ENCODE assay signal across 32 mouse cellular contexts in genomic region chr7:142086159-142086905, GRCm38 (mm10). TPM values are rescaled to one million over a fixed set of nuclear protein-coding genes. Genes with fewer than 3 reads are reported as not detected.
A peak's percentile ranks its signal among the peaks of the same experiment; 100 is the strongest.
DNase-seq lines count a peak whose midpoint lies in the region; ATAC-seq and TF ChIP-seq lines count a peak whose summit lies in the region.
"Had no signal": no experiment of that assay in that cellular context is flagged by ENCODE, and none has a peak within 500 bp of the region (broad histone marks: within the 10 kb centered on the region; RNA-seq: fewer than 3 reads in every experiment).

No protein-coding gene starts in this region.

- intact Hi-C loops in heart, postnatal 14 days (cut with DNase I), result no loop called here

- no peak for TF ChIP-seq CTCF in liver, postnatal 0 days (IDR thresholded peaks at IDR 0.05; ENCODE audit: low read depth)
- no peak for TF ChIP-seq CTCF in kidney, adult 2 months (conservative IDR thresholded peaks at IDR 0.05; ENCODE audit: insufficient read depth, insufficient read length, low read depth, low read length)

- WGBS in heart, embryonic 10.5 days, result 62% methylated on average over 4 of the region's 4 CpGs
- WGBS in liver, embryonic 11.5 days, result 52% methylated on average over 4 of the region's 4 CpGs
- 58% methylated on average over 4 of the region's 4 CpGs for WGBS in liver, postnatal 0 days (ENCODE audit: insufficient replicate concordance)
- WGBS in kidney, adult 2 months, result 90% methylated on average over 4 of the region's 4 CpGs

- no peak overlapping the region for H3K4me3 ChIP-seq in heart, embryonic 10.5 days
- H3K4me3 ChIP-seq in liver, embryonic 11.5 days (ENCODE audit: low read depth, low read length), result no peak overlapping the region
- no peak overlapping the region for H3K4me3 ChIP-seq in liver, postnatal 0 days (ENCODE audit: low read depth, low read length)
- H3K4me3 ChIP-seq in kidney, adult 2 months (ENCODE audit: insufficient read depth, low read depth, low read length), result no peak overlapping the region
- H3K4me3 ChIP-seq: embryonic facial prominence, embryonic 10.5 days; heart, adult 2 months; hindbrain, embryonic 15.5 days; intestine, embryonic 15.5 days; limb, embryonic 12.5 days; midbrain, embryonic 12.5 days; neural tube, embryonic 15.5 days had no signal

- peak overlapping the region; percentile 51 for H3K9ac ChIP-seq in liver, embryonic 11.5 days (ENCODE audit: low read depth, low read length)
- H3K9ac ChIP-seq in liver, postnatal 0 days (replicated peaks), result peak overlapping the region; percentile 7
- H3K9ac ChIP-seq: hindbrain, embryonic 15.5 days; intestine, embryonic 15.5 days; limb, embryonic 12.5 days; lung, embryonic 14.5 days; midbrain, embryonic 12.5 days; neural tube, embryonic 15.5 days had no signal

- peaks cover 36% of the 10 kb centered on the region for H3K36me3 ChIP-seq in heart, embryonic 10.5 days
- no peaks in the 10 kb centered on the region for H3K36me3 ChIP-seq in liver, embryonic 11.5 days (ENCODE audit: control insufficient read depth, insufficient read depth, low read length)
- H3K36me3 ChIP-seq in liver, postnatal 0 days (replicated peaks; ENCODE audit: insufficient read depth, low read length), result peaks cover 24% of the 10 kb centered on the region; the same call in 1 of the 2 replicates
- no peaks in the 10 kb centered on the region for H3K36me3 ChIP-seq in kidney, adult 2 months (ENCODE audit: control insufficient read depth, insufficient read depth, low read length)
- H3K36me3 ChIP-seq: limb, embryonic 12.5 days had no signal

- no peaks in the 10 kb centered on the region for H3K9me3 ChIP-seq in heart, embryonic 10.5 days
- no peaks in the 10 kb centered on the region for H3K9me3 ChIP-seq in liver, embryonic 11.5 days (ENCODE audit: control insufficient read depth, low read length)
- no peaks in the 10 kb centered on the region for H3K9me3 ChIP-seq in liver, postnatal 0 days (ENCODE audit: low read length)
- H3K9me3 ChIP-seq: embryonic facial prominence, embryonic 10.5 days; hindbrain, embryonic 15.5 days; intestine, embryonic 15.5 days; limb, embryonic 12.5 days; midbrain, embryonic 12.5 days; neural tube, embryonic 15.5 days had no signal

- H3K4me2 ChIP-seq in liver, embryonic 11.5 days, result peak overlapping the region; percentile 51
- peak overlapping the region; percentile 54 for H3K4me2 ChIP-seq in liver, postnatal 0 days (ENCODE audit: low read depth, low read length)
- H3K4me2 ChIP-seq: hindbrain, embryonic 15.5 days; intestine, embryonic 15.5 days; limb, embryonic 12.5 days; lung, embryonic 14.5 days; midbrain, embryonic 12.5 days; neural tube, embryonic 15.5 days had no signal

- peaks cover 55% of the 10 kb centered on the region for H3K4me1 ChIP-seq in heart, embryonic 10.5 days
- H3K4me1 ChIP-seq in liver, embryonic 11.5 days (replicated peaks; ENCODE audit: control insufficient read depth, insufficient read depth, low read length), result peaks cover 44% of the 10 kb centered on the region
- peaks cover 54% of the 10 kb centered on the region for H3K4me1 ChIP-seq in liver, postnatal 0 days (ENCODE audit: insufficient read depth)
- H3K4me1 ChIP-seq in kidney, adult 2 months (ENCODE audit: control insufficient read depth, insufficient read depth, low read length), result no peaks in the 10 kb centered on the region

- peak; percentile 1 for ATAC-seq in erythroblast, adult 5-6 weeks (replicated peaks; ENCODE audit: low FRiP score, poor library complexity, severe bottlenecking)
- ATAC-seq in liver, embryonic 11.5 days (replicated peaks; ENCODE audit: low FRiP score), result no peak
- 0 out of 2 replicates have a peak, but pooled peaks have one; percentile 0 for ATAC-seq in liver, postnatal 0 days
- ATAC-seq: forebrain, embryonic 14.5 days; Patski had no signal

- no peak for TF ChIP-seq POLR2A in kidney, adult 2 months (IDR thresholded peaks at IDR 0.05; ENCODE audit: low read depth, low read length)

- DNase-seq in heart, embryonic 10.5 days (ENCODE audit: low spot score), result no peak
- no peak for DNase-seq in heart, postnatal 14 days
- DNase-seq in liver, embryonic 11.5 days (ENCODE audit: low spot score), result no peak
- DNase-seq in liver, postnatal 0 days, result peak; percentile 14
- no peak for DNase-seq in kidney, adult 2 months
- no peak for DNase-seq in adrenal gland, postnatal 25 days
- DNase-seq: adrenal gland, adult 8-10 months; cerebellum, adult 8-10 months; gastrocnemius, postnatal 10 days; heart, adult 2 months; kidney, adult 9 months; kidney, postnatal 36 days; lung, embryonic 14.5 days; right cerebral cortex, adult 18-20 months; spleen, adult 18-20 months had no signal

- peak overlapping the region; percentile 53; the same call in 1 of the 2 replicates for H3K27ac ChIP-seq in heart, embryonic 10.5 days
- H3K27ac ChIP-seq in liver, embryonic 11.5 days (ENCODE audit: low read depth, low read length), result peak overlapping the region; percentile 92
- peak overlapping the region; percentile 94 for H3K27ac ChIP-seq in liver, postnatal 0 days (ENCODE audit: low read depth)
- H3K27ac ChIP-seq in kidney, adult 2 months (ENCODE audit: insufficient read depth, low read depth, low read length), result no peak overlapping the region
- H3K27ac ChIP-seq: embryonic facial prominence, embryonic 10.5 days; hindbrain, embryonic 15.5 days; intestine, embryonic 15.5 days; limb, embryonic 12.5 days; midbrain, embryonic 12.5 days; neural tube, embryonic 15.5 days had no signal

- H3K27me3 ChIP-seq in heart, embryonic 10.5 days (ENCODE audit: insufficient read depth, poor library complexity, severe bottlenecking), result peaks cover 96% of the 10 kb centered on the region
- peaks cover 69% of the 10 kb centered on the region for H3K27me3 ChIP-seq in liver, embryonic 11.5 days (replicated peaks; ENCODE audit: control insufficient read depth, insufficient read depth, low read length)
- peaks cover 55% of the 10 kb centered on the region for H3K27me3 ChIP-seq in liver, postnatal 0 days (ENCODE audit: insufficient read depth, low read length)
- H3K27me3 ChIP-seq in kidney, adult 2 months (replicated peaks; ENCODE audit: control insufficient read depth, insufficient read depth, low read length), result no peaks in the 10 kb centered on the region
- H3K27me3 ChIP-seq: hindbrain, embryonic 15.5 days; Patski had no signal

- TF ChIP-seq EP300 in liver, postnatal 0 days (IDR thresholded peaks at IDR 0.05; ENCODE audit: low read depth), result no peak

RNA-seq across cellular contexts. Expression of gene Dusp8, which starts 9.3 kb away (rescaled TPM):
- polyA plus RNA-seq in heart, embryonic 10.5 days (2016; fragmentation: Nextera tagmentation; extraction: Ambion mirVana), result 5.3 and 9.0 TPM in 2 replicates
- 10 to 100 TPM; 29.2 to 35.4 TPM for total RNA-seq in heart, postnatal 14 days (2021)
- 13.3 and 22.2 TPM in 2 replicates for total RNA-seq in erythroblast, adult 5-6 weeks (2015; ENCODE audit: low replicate concordance)
- 14.7 and 15.9 TPM in 2 replicates for total RNA-seq in erythroblast, adult 5-6 weeks (2017; ENCODE audit: low replicate concordance)
- polyA plus RNA-seq in liver, embryonic 11.5 days (2014; fragmentation: Nextera tagmentation; extraction: Ambion mirVana), result 2.5 and 2.6 TPM in 2 replicates
- polyA plus RNA-seq in liver, postnatal 0 days (2015; fragmentation: Nextera tagmentation; extraction: Ambion mirVana), result 1.8 TPM in 2 replicates
- polyA plus RNA-seq in kidney, adult 2 months (2012; rRNA removed), result 3.6 and 3.7 TPM in 2 replicates
- total RNA-seq in adrenal gland, postnatal 25 days (2021), result 3.9 and 4.7 TPM in 2 replicates
- total RNA-seq: megakaryocyte, adult 5-6 weeks had no signal

RNA-seq across cellular contexts. Expression of gene Mob2, which starts 25.5 kb away (rescaled TPM):
- 52.4 and 54.9 TPM in 2 replicates for polyA plus RNA-seq in heart, embryonic 10.5 days (2016; fragmentation: Nextera tagmentation; extraction: Ambion mirVana)
- total RNA-seq in heart, postnatal 14 days (2021), result 10 to 100 TPM; 39.9 to 43.0 TPM
- 67.1 and 69.6 TPM in 2 replicates for total RNA-seq in erythroblast, adult 5-6 weeks (2015; ENCODE audit: low replicate concordance)
- 75.1 and 76.9 TPM in 2 replicates for total RNA-seq in erythroblast, adult 5-6 weeks (2017; ENCODE audit: low replicate concordance)
- polyA plus RNA-seq in liver, embryonic 11.5 days (2014; fragmentation: Nextera tagmentation; extraction: Ambion mirVana), result 63.1 and 67.1 TPM in 2 replicates
- 38.5 and 40.8 TPM in 2 replicates for polyA plus RNA-seq in liver, postnatal 0 days (2015; fragmentation: Nextera tagmentation; extraction: Ambion mirVana)
- polyA plus RNA-seq in kidney, adult 2 months (2012; rRNA removed), result 44.0 and 45.3 TPM in 2 replicates
- total RNA-seq in adrenal gland, postnatal 25 days (2021), result 50.3 and 56.9 TPM in 2 replicates

RNA-seq across cellular contexts. Expression of gene Gm45618, which starts 34.2 kb away (rescaled TPM):
- not detected in 2 replicates for polyA plus RNA-seq in heart, embryonic 10.5 days (2016; fragmentation: Nextera tagmentation; extraction: Ambion mirVana)
- not detected for total RNA-seq in heart, postnatal 14 days (2021)
- total RNA-seq in erythroblast, adult 5-6 weeks (2015; ENCODE audit: low replicate concordance), result not detected in 2 replicates
- not detected in 2 replicates for total RNA-seq in erythroblast, adult 5-6 weeks (2017; ENCODE audit: low replicate concordance)
- not detected in 2 replicates for polyA plus RNA-seq in liver, embryonic 11.5 days (2014; fragmentation: Nextera tagmentation; extraction: Ambion mirVana)
- polyA plus RNA-seq in liver, postnatal 0 days (2015; fragmentation: Nextera tagmentation; extraction: Ambion mirVana), result not detected in 2 replicates
- polyA plus RNA-seq in kidney, adult 2 months (2012; rRNA removed), result not detected in 2 replicates
- total RNA-seq in adrenal gland, postnatal 25 days (2021), result not detected in 2 replicates
- total RNA-seq: adrenal gland, adult 8-10 months; common myeloid progenitor, adult 5-6 weeks; ES-E14; gastrocnemius, postnatal 10 days; heart, adult 2 months; hematopoietic stem cell, adult 5-6 weeks; left cerebral cortex, postnatal 14 days; megakaryocyte, adult 5-6 weeks had no signal
- polyA plus RNA-seq: embryonic facial prominence, embryonic 10.5 days; forebrain, embryonic 14.5 days; heart, adult 2 months; heart, embryonic 16.5 days; hindbrain, embryonic 15.5 days; intestine, embryonic 15.5 days; limb, embryonic 12.5 days; lung, embryonic 14.5 days; midbrain, embryonic 12.5 days; Patski; testis, adult 2 months; urinary bladder, adult 2 months had no signal

RNA-seq across cellular contexts. Expression of gene Gm39115, which starts 49.5 kb away (rescaled TPM):
- not detected in 2 replicates for polyA plus RNA-seq in heart, embryonic 10.5 days (2016; fragmentation: Nextera tagmentation; extraction: Ambion mirVana)
- not detected for total RNA-seq in heart, postnatal 14 days (2021)
- not detected in 2 replicates for total RNA-seq in erythroblast, adult 5-6 weeks (2015; ENCODE audit: low replicate concordance)
- total RNA-seq in erythroblast, adult 5-6 weeks (2017; ENCODE audit: low replicate concordance), result not detected in 2 replicates
- polyA plus RNA-seq in liver, embryonic 11.5 days (2014; fragmentation: Nextera tagmentation; extraction: Ambion mirVana), result not detected in 2 replicates
- not detected in 2 replicates for polyA plus RNA-seq in liver, postnatal 0 days (2015; fragmentation: Nextera tagmentation; extraction: Ambion mirVana)
- not detected in 2 replicates for polyA plus RNA-seq in kidney, adult 2 months (2012; rRNA removed)
- not detected in 2 replicates for total RNA-seq in adrenal gland, postnatal 25 days (2021)
- total RNA-seq: adrenal gland, adult 8-10 months; common myeloid progenitor, adult 5-6 weeks; ES-E14; gastrocnemius, postnatal 10 days; heart, adult 2 months; hematopoietic stem cell, adult 5-6 weeks; left cerebral cortex, postnatal 14 days; megakaryocyte, adult 5-6 weeks had no signal
- polyA plus RNA-seq: embryonic facial prominence, embryonic 10.5 days; forebrain, embryonic 14.5 days; heart, adult 2 months; heart, embryonic 16.5 days; hindbrain, embryonic 15.5 days; intestine, embryonic 15.5 days; limb, embryonic 12.5 days; lung, embryonic 14.5 days; midbrain, embryonic 12.5 days; neural tube, embryonic 15.5 days; Patski; testis, adult 2 months; urinary bladder, adult 2 months had no signal

RNA-seq across cellular contexts. Expression of gene Gm45337, which starts 58.1 kb away (rescaled TPM):
- polyA plus RNA-seq in heart, embryonic 10.5 days (2016; fragmentation: Nextera tagmentation; extraction: Ambion mirVana), result not detected in 2 replicates
- total RNA-seq in heart, postnatal 14 days (2021), result not detected
- not detected in 2 replicates for total RNA-seq in erythroblast, adult 5-6 weeks (2015; ENCODE audit: low replicate concordance)
- not detected in 2 replicates for total RNA-seq in erythroblast, adult 5-6 weeks (2017; ENCODE audit: low replicate concordance)
- not detected in 2 replicates for polyA plus RNA-seq in liver, embryonic 11.5 days (2014; fragmentation: Nextera tagmentation; extraction: Ambion mirVana)
- polyA plus RNA-seq in liver, postnatal 0 days (2015; fragmentation: Nextera tagmentation; extraction: Ambion mirVana), result not detected in 2 replicates
- not detected in 2 replicates for polyA plus RNA-seq in kidney, adult 2 months (2012; rRNA removed)
- not detected in 2 replicates for total RNA-seq in adrenal gland, postnatal 25 days (2021)
- total RNA-seq: adrenal gland, adult 8-10 months; common myeloid progenitor, adult 5-6 weeks; ES-E14; gastrocnemius, postnatal 10 days; heart, adult 2 months; hematopoietic stem cell, adult 5-6 weeks; left cerebral cortex, postnatal 14 days; megakaryocyte, adult 5-6 weeks had no signal
- polyA plus RNA-seq: embryonic facial prominence, embryonic 10.5 days; forebrain, embryonic 14.5 days; heart, adult 2 months; heart, embryonic 16.5 days; hindbrain, embryonic 15.5 days; intestine, embryonic 15.5 days; limb, embryonic 12.5 days; lung, embryonic 14.5 days; midbrain, embryonic 12.5 days; neural tube, embryonic 15.5 days; Patski; testis, adult 2 months; urinary bladder, adult 2 months had no signal
